Mouse (Mus musculus) B cell, adult 2 months (primary cell): ENCODE data around the gene Yipf6.

Experiments
- DNase-seq, 2 experiments: peaks; one replicate each; pipeline ENCODE4 v3.0.0; 2022

The Yipf6 gene

GRCm38 (mm10) chrX:98936101-98936500 lies at the start of gene Yipf6:
TSS of gene Yipf6 (plus strand) at chrX:98936316.
- DNase-seq, result no peak

- DNase-seq, result no peak
Observed at GRCm38 (mm10) chrX:98890072-98890405, 46.1 kb upstream of the Yipf6 start.

GRCm38 (mm10) chrX:98890406-98891116 lies 45.6 kb upstream of the Yipf6 start, which contains the start of gene Ophn1:
TSS of gene Ophn1 (minus strand) at chrX:98891025.
- no peak for DNase-seq

GRCm38 (mm10) chrX:98898307-98898706 lies 37.8 kb upstream of the Yipf6 start:
- no peak for DNase-seq

GRCm38 (mm10) chrX:98904226-98904625 lies 31.9 kb upstream of the Yipf6 start:
- no peak for DNase-seq

- DNase-seq, result no peak
Observed at GRCm38 (mm10) chrX:98908910-98909309, 27.2 kb upstream of the Yipf6 start.

- peak; percentile 2 to 3 for DNase-seq
Observed at GRCm38 (mm10) chrX:98919423-98919822, 16.7 kb upstream of the Yipf6 start.

- DNase-seq, result peak; percentile 89 to 91
Observed at GRCm38 (mm10) chrX:98936707-98937554, 815 bp downstream of the Yipf6 start.

- DNase-seq, result peak; percentile 93 to 94
Observed at GRCm38 (mm10) chrX:98937555-98938294, 1.6 kb downstream of the Yipf6 start.

GRCm38 (mm10) chrX:98953941-98954340 lies 17.8 kb downstream of the Yipf6 start:
- peak; percentile 40 to 45 for DNase-seq

GRCm38 (mm10) chrX:98958287-98958686 lies 22.2 kb downstream of the Yipf6 start:
- DNase-seq, result no peak

GRCm38 (mm10) chrX:98959050-98959449 lies 22.9 kb downstream of the Yipf6 start:
- DNase-seq, result no peak

- DNase-seq, result no peak
Observed at GRCm38 (mm10) chrX:98963742-98964141, 27.6 kb downstream of the Yipf6 start.

GRCm38 (mm10) chrX:98964513-98964912 lies 28.4 kb downstream of the Yipf6 start:
- no peak for DNase-seq

- peak; percentile 11 to 17 for DNase-seq
Observed at GRCm38 (mm10) chrX:98986611-98987010, 50.5 kb downstream of the Yipf6 start.

GRCm38 (mm10) chrX:98989574-98989973 lies 53.5 kb downstream of the Yipf6 start:
- DNase-seq, result peak; percentile 38 to 40
